Mouse (Mus musculus): ENCODE results near the gene Klhdc8b.

GRCm38 (mm10) chr9:108451519-108452160, 9.7 kb downstream of the Klhdc8b start:
- TF ChIP-seq POLR2A (IDR thresholded peaks at IDR 0.05; ENCODE audit: insufficient read length, low read depth): no peak
- no peak for TF ChIP-seq MYOG (IDR thresholded peaks at IDR 0.05; ENCODE audit: control insufficient read depth in 1 of 3, insufficient read depth in 1 of 3, insufficient read length in 2 of 3, low read depth in 2 of 3)
- no peak for TF ChIP-seq MAX (IDR thresholded peaks at IDR 0.05; ENCODE audit: low read depth)
- TF ChIP-seq USF1 (IDR thresholded peaks at IDR 0.05; ENCODE audit: low read depth): no peak
- TF ChIP-seq POLR2AphosphoS2 (IDR thresholded peaks at IDR 0.05; ENCODE audit: insufficient read length, low read depth): no peak
- no peak for TF ChIP-seq TCF3 (IDR thresholded peaks at IDR 0.05; ENCODE audit: insufficient read length, low read depth)
- TF ChIP-seq TCF12 (IDR thresholded peaks at IDR 0.05; ENCODE audit: insufficient read depth, poor library complexity, severe bottlenecking): no peak
- no peak for TF ChIP-seq CEBPB (IDR thresholded peaks at IDR 0.05; ENCODE audit: insufficient read depth, poor library complexity, severe bottlenecking)
- no peak for TF ChIP-seq MYOD1 (IDR thresholded peaks at IDR 0.05; ENCODE audit: control insufficient read depth in 1 of 3, insufficient read length in 2 of 3, low read depth in 2 of 3)
- TF ChIP-seq E2F4 (IDR thresholded peaks at IDR 0.05; ENCODE audit: insufficient read depth): no peak
- no peak for TF ChIP-seq REST (IDR thresholded peaks at IDR 0.05; ENCODE audit: insufficient read depth, insufficient read length)
- no peak for TF ChIP-seq SRF (IDR thresholded peaks at IDR 0.05; ENCODE audit: control insufficient read depth, insufficient read length, low read depth)
